Mouse (Mus musculus) urinary bladder, postnatal 4 days (tissue): ENCODE results near the gene Cracr2a.
A peak's percentile ranks its signal among the peaks of the same experiment; 100 is the strongest.
"Not testable (repeated sequence)": the region's sequence is repeated elsewhere in the genome, so short reads cannot be mapped to it uniquely, and the experiment has no call there.

Source experiments
- DNase-seq, 2 experiments: peaks; one replicate each; pipeline ENCODE4 v3.0.0; 2021 to 2022; ENCODE audit warnings: low spot score in 2 of 2

Gene Cracr2a

GRCm38 (mm10) chr6:127561231-127562020, at the start of gene Cracr2a:
Gene Cracr2a (plus strand): TSS chr6:127561338.
- DNase-seq: peak; percentile 74 to 82

- not testable (repeated sequence) for DNase-seq
Observed at GRCm38 (mm10) chr6:127513776-127514175, 47.4 kb upstream of the Cracr2a start.

GRCm38 (mm10) chr6:127521176-127521575, 40.0 kb upstream of the Cracr2a start:
- DNase-seq: no peak

GRCm38 (mm10) chr6:127522326-127522725, 38.8 kb upstream of the Cracr2a start:
- DNase-seq: no peak

GRCm38 (mm10) chr6:127524442-127524841, 36.7 kb upstream of the Cracr2a start:
- peak; percentile 30 to 66 for DNase-seq

- DNase-seq: no peak
Observed at GRCm38 (mm10) chr6:127528625-127529024, 32.5 kb upstream of the Cracr2a start.

GRCm38 (mm10) chr6:127529451-127529850, 31.7 kb upstream of the Cracr2a start:
- peak; percentile 63 to 72 for DNase-seq

- DNase-seq: no peak
Observed at GRCm38 (mm10) chr6:127530206-127530605, 30.9 kb upstream of the Cracr2a start.

- DNase-seq: no peak
Observed at GRCm38 (mm10) chr6:127531412-127532205, 29.5 kb upstream of the Cracr2a start.

GRCm38 (mm10) chr6:127532304-127532703, 28.8 kb upstream of the Cracr2a start:
- DNase-seq: no peak

GRCm38 (mm10) chr6:127533766-127534165, 27.4 kb upstream of the Cracr2a start:
- DNase-seq: no peak

GRCm38 (mm10) chr6:127537035-127537434, 24.1 kb upstream of the Cracr2a start:
- no peak for DNase-seq

- DNase-seq: no peak
Observed at GRCm38 (mm10) chr6:127538118-127538517, 23.0 kb upstream of the Cracr2a start.

GRCm38 (mm10) chr6:127539226-127539625, 21.9 kb upstream of the Cracr2a start:
- DNase-seq: no peak

- DNase-seq: peak in 1 of 2 experiments; percentile 29
Observed at GRCm38 (mm10) chr6:127539659-127540058, 21.5 kb upstream of the Cracr2a start.

- DNase-seq: no peak
Observed at GRCm38 (mm10) chr6:127540517-127540916, 20.6 kb upstream of the Cracr2a start.

GRCm38 (mm10) chr6:127541617-127542374, 19.3 kb upstream of the Cracr2a start:
- DNase-seq: no peak

GRCm38 (mm10) chr6:127546676-127547075, 14.5 kb upstream of the Cracr2a start:
- DNase-seq: peak; percentile 68 to 70

- no peak for DNase-seq
Observed at GRCm38 (mm10) chr6:127552940-127553339, 8.2 kb upstream of the Cracr2a start.

GRCm38 (mm10) chr6:127555553-127555952, 5.6 kb upstream of the Cracr2a start:
- DNase-seq: no peak

- no peak for DNase-seq
Observed at GRCm38 (mm10) chr6:127560872-127561230, 287 bp upstream of the Cracr2a start.

GRCm38 (mm10) chr6:127563511-127563910, 2.4 kb downstream of the Cracr2a start:
- no peak for DNase-seq
